Mouse (Mus musculus) thymus, postnatal 14 days (tissue): ENCODE data around the gene Itsn2.
"Not testable (repeated sequence)": the region's sequence is repeated elsewhere in the genome, so short reads cannot be mapped to it uniquely, and the experiment has no call there.

Experiments used
- DNase-seq: peaks from one replicate; pipeline ENCODE4 v3.0.0; 2021

Gene Itsn2

GRCm38 (mm10) chr12:4598666-4599428 is 6.4 kb downstream of the Itsn2 start:
- DNase-seq: no peak

- DNase-seq: no peak
Measured at GRCm38 (mm10) chr12:4599713-4600112, 7.3 kb downstream of the Itsn2 start.

- no peak for DNase-seq
Measured at GRCm38 (mm10) chr12:4606625-4607024, 14.2 kb downstream of the Itsn2 start.

DNA sequence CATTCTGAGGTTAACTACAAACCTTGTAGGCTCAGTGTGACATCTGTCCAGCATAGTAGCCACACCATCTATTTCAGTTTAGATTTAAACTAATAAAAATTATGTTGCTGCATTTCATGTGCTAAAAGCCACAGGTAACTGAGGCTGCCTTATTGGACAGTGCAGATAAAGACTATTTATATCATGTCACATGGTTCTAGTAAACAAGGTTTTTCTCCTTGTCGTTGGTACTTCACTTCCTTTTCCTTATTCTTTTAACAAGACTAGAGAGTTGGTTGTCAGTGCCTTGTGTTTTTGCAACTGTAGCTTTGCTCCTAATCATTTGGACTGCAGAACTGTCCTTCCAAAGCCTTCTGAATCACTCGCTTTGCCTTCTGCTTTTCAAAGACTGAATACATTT is 22.3 kb downstream of the Itsn2 start:
- DNase-seq: no peak

DNA sequence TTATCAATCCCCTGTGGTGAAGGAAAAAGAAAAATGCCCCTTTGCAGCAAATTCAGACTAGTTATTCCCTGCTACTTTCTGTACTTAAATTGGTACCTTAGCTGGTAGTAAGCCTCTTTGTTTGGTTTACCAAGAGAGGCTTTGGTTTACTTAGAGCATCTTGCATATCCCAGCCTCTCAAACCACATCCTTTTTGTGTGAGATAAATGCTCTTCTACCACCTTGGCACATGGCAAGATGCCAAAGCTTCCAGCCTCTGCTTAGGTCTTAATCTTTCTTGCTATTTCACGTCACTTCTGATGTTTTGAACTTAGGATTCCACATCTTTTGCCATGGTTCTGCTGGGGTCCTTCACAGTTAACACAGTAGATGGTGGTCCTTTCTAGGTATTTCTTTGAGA is 31.8 kb downstream of the Itsn2 start:
- peak; percentile 28 for DNase-seq

GRCm38 (mm10) chr12:4632957-4633356 is 40.5 kb downstream of the Itsn2 start:
- no peak for DNase-seq

GRCm38 (mm10) chr12:4638438-4638837 is 46.0 kb downstream of the Itsn2 start:
- no peak for DNase-seq

DNA sequence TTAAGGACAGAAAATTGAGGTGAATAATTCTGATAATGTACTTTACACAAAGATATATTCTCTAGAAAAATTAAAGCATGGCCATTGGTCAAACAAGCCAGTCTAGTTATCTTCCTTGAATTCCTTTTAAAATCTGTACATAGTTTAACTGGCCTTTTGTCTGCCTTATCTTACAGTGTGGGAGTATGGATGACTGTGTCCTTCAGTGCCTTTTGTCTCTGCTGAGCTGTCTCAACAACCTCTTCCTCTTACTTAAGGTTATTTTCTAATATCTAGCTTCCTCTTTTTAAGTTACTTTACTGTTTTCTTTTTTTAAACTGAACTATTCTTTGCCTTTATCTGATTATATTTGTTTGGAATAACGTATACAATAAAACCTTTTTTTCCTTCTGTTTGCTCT is 48.3 kb downstream of the Itsn2 start:
- no peak for DNase-seq

DNA sequence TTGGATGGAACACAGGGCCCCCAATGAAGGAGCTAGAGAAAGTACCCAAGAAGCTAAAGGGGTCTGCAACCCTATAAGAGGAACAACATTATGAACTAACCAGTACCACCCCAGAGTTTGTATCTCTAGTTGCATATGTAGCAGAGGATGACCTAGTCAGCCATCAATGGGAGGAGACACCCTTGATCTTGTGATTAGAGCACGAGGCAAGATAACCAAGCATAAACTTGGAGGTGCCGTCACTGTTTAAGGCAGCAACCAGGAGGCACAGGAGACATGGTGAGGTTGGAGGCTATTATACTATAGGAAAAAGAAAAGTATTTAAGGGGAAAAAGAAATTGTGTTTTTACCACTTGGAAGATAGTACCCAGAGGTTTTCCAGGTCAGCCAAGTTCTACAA is 64.4 kb downstream of the Itsn2 start:
- DNase-seq: no peak

GRCm38 (mm10) chr12:4664929-4665674 is 72.7 kb downstream of the Itsn2 start:
- peak; percentile 19 for DNase-seq

- no peak for DNase-seq
Measured at GRCm38 (mm10) chr12:4665675-4666037, 73.2 kb downstream of the Itsn2 start.

- no peak for DNase-seq
Measured at GRCm38 (mm10) chr12:4676336-4676735, 83.9 kb downstream of the Itsn2 start.

- no peak for DNase-seq
Measured at GRCm38 (mm10) chr12:4679971-4680370, 87.5 kb downstream of the Itsn2 start.

DNA sequence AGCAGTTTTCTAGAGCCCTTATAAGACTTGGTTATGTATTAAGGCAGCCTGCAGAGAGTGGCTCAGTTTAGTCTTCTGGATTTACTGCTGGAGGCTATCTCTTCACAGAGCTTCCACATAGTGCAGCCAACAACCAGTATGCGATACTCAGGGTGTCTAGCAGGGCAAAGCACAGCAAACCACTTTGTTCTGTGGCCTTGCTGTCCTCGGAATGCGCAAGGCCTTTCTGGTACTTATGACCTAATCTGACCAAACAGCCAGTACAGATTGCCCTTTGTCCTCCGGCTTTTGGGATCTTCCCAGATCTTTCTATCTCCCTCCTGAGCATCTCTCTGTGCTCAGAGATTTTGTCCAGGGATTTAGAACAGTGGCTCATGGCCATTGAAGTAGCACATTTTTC is 93.0 kb downstream of the Itsn2 start:
- DNase-seq: no peak

DNA sequence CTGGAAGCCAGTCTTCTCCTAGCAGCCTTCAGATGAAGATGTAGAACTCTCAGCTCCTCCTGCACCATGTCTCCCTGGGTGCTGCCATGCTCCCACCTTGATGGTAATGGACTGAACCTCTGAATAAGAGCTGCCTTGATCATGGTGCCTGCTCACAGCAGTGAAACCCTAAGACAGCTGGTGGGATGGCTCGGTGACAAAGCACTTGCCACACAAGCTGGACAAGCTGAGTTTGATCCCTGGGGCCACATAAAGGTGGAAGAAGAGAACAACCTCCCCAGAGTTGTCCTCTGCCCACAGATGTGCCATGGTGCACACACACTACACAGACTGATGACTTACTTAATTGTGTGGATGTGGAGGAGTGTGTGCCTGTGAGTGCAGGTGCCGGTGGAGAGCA is 95.9 kb downstream of the Itsn2 start:
- no peak for DNase-seq

DNA sequence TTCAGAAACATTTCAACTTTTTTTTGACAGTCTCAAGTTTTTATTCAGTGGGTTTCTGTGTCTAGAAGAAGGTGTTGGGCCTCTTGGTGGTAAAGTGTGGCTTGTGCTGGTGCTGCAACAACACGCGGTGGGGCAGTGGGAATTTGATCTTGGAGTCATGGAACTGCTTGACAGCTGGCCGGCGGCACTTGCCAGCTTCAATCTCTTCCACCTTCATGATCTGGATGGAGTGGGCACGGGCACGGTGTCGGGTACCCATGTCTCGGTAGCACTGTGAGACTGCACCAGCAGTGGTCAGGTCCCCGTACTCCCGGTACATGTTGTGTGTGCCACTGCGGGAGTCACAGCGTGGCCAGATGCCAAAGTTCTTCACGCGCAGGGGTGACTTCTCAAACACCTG is 96.9 kb downstream of the Itsn2 start:
- no peak for DNase-seq

- DNase-seq: no peak
Measured at GRCm38 (mm10) chr12:4691193-4691592, 98.8 kb downstream of the Itsn2 start.

DNA sequence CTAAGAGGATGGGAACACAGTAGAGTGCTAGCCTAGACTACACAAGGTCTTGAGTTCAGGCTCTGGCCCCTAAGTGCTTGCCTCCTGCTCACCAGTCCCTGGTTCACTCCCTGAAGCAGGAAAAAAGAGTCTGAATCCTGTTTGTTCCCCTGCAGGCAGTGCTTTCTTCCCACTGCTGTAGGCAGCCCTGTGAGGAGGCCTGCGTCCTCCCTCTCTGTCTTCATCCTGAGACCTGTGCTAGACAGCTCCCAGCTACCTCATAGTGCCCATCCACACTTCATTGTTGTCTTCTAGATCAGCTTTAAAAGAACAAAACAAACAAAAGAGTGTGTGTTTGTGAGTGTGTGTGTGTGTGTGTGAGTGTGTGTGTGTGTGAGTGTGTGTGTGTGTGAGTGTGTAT is 102.1 kb downstream of the Itsn2 start:
- no peak for DNase-seq

DNA sequence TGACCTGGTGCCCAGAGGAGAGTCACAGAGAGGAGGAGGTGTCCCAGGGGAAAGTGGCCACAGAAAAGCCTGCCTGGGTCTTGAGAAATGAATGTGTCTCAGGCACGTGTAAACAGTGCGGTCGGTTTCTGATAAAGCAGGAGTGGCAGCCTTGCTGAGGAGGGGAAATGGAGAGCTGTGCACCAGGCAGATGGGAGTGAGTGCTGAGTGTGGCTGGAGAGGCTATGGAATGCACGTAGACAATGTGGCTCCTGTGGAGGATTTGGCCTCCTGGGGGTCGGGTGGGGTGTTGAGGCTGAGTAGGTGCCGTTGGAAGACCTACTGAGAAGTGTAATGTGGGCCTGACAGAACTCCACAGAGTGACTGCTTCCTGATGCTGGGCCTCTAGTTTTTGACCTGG is 113.2 kb downstream of the Itsn2 start:
- not testable (repeated sequence) for DNase-seq

DNA sequence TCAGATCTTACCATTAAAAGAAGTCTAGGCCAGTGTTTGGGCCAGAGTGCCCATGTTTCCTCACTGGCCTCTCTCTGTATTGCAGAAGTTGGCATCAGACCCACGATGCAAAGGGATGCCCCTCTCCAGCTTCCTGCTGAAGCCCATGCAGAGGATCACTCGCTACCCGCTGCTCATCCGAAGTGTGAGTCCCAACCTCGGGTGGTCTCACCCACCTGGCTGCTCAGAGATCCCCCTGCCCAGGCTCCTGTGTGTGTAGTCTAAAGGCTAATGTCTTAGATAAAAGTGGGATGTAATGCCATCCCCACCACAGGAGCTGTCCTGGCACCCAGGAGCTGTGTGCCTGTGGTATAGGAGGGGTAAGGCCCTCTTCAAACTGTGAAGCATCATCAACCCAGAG is 113.7 kb downstream of the Itsn2 start:
- no peak for DNase-seq

- DNase-seq: no peak
Measured at GRCm38 (mm10) chr12:4706901-4707300, 114.5 kb downstream of the Itsn2 start.

- DNase-seq: peak; percentile 46
Measured at GRCm38 (mm10) chr12:4707488-4708017, 115.1 kb downstream of the Itsn2 start.

GRCm38 (mm10) chr12:4708296-4708695 is 115.9 kb downstream of the Itsn2 start:
- DNase-seq: no peak

- DNase-seq: no peak
Measured at GRCm38 (mm10) chr12:4708881-4709604, 116.6 kb downstream of the Itsn2 start.
